Mouse (Mus musculus): ENCODE measurements around the gene Scn4a.

- no peak for TF ChIP-seq POLR2A (IDR thresholded peaks at IDR 0.05; ENCODE audit: control insufficient read depth, extremely low read depth, insufficient read depth, low read length, poor library complexity)
- TF ChIP-seq CTCF (IDR thresholded peaks at IDR 0.05; ENCODE audit: borderline replicate concordance, control insufficient read depth, extremely low read depth, insufficient read depth, low read length, poor library complexity), result peak; percentile 78; the same call in 1 of the 2 replicates
Measured at GRCm38 (mm10) chr11:106366316-106366715, 13.2 kb upstream of the Scn4a start.
